Mouse (Mus musculus) heart, embryonic 16.5 days (tissue): Measurements from ENCODE around the gene Olfr15. TPM values are rescaled to one million over a fixed set of nuclear protein-coding genes. Genes with fewer than 3 reads are reported as not detected.

ENCODE experiments used
- ATAC-seq: fragments of 200-750 bp; cut with Nextera tagmentation; replicated peaks from 2 replicates; pipeline ENCODE4 v1.8.0; 2017; ENCODE audit warnings: moderate number of reproducible peaks; ENCODE audit not compliant: insufficient read depth, low FRiP score; ENCODE audit errors: extremely low read depth
- H3K27ac ChIP-seq: fragments of 300-500 bp; sonication (generic); 2 replicates; pipeline ENCODE4 v1.5.1; 2014; ENCODE audit warnings: mild to moderate bottlenecking, low read length, control low read depth, moderate library complexity
- H3K27me3 ChIP-seq: fragments of 300-500 bp; sonication (generic); 2 replicates; pipeline ENCODE4 v1.6.1; 2014; ENCODE audit warnings: low read length, mixed read lengths; ENCODE audit not compliant: control insufficient read depth, insufficient read depth
- H3K36me3 ChIP-seq: fragments of 300-500 bp; sonication (generic); 2 replicates; pipeline ENCODE4 v1.6.1; 2014; ENCODE audit not compliant: control insufficient read depth, insufficient read depth
- H3K4me1 ChIP-seq: fragments of 300-500 bp; sonication (generic); 2 replicates; pipeline ENCODE4 v1.6.1; 2014; ENCODE audit warnings: low read length, mixed read lengths; ENCODE audit not compliant: control insufficient read depth, insufficient read depth
- H3K4me2 ChIP-seq: fragments of 300-500 bp; sonication (generic); 2 replicates; pipeline ENCODE4 v1.6.1; 2014; ENCODE audit warnings: low read depth, mild to moderate bottlenecking, control low read depth, low read length
- H3K4me3 ChIP-seq: fragments of 300-500 bp; sonication (generic); 2 replicates; pipeline ENCODE4 v1.5.1; 2014; ENCODE audit warnings: mild to moderate bottlenecking, control low read depth, low read length
- H3K9ac ChIP-seq: fragments of 300-500 bp; sonication (generic); 2 replicates; pipeline ENCODE4 v1.6.1; 2014; ENCODE audit warnings: low read length, control low read depth
- H3K9me3 ChIP-seq: fragments of 300-500 bp; sonication (generic); replicated peaks from 2 replicates; pipeline ENCODE4 v1.6.1; 2016; ENCODE audit warnings: low read length; ENCODE audit not compliant: control insufficient read depth
- WGBS: fragments of 180-500 bp; shearing (Covaris S2); extraction: QIAGEN DNeasy Blood & Tissue Kit; methylation state at CpG from one replicate; pipeline ENCODE4 v1.1.7; 2014; 5-methylcytosine and 5-hydroxymethylcytosine counted together
- polyA plus RNA-seq: library from polyadenylated mRNA; unstranded; fragments of >200 nt; fragmentation: Nextera tagmentation; extraction: Ambion mirVana; gene quantifications from 2 replicates; pipeline ENCODE4 v1.2.1, GENCODE M21; 2015

The Olfr15 gene
- polyA plus RNA-seq, 1 experiment from 2014 or later: not detected

DNA sequence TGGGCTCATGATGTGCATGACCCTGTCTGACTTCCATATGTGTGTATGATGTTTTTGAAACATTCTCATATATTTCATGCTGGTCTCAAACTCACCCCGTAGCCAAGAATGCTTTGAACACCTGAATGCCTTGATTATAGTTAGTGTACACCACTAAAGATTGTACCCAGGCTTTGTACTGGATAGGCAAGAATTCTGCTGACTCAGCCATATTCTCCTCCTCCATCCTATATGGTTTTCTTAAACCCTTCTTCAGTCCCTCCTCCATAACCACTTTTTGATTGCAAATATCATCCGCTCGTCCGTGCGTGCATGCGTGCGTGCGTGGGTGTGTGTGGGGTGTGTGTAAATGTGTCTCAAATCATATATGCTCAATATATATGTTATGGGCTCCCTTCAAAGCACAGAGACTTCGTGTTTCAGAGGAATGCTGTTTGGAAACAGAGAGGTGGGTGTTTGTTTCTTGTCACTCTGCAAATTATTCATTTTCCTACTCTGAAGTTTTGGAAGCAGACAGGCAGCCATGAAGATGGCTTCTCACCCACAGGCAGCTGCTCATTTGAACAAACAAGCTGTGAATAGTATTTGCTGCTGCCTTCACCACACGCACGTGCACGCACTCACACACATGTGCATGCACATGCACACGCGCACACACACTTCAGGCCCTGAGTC is 61.1 kb downstream of the Olfr15 start:
- no peak overlapping the region for H3K27ac ChIP-seq
- no peak for ATAC-seq
- H3K4me1 ChIP-seq: peaks cover 16% of the 10 kb centered on the region
- no peaks in the 10 kb centered on the region for H3K36me3 ChIP-seq
- WGBS: 93% methylated on average over 14 of the region's 14 CpGs
- no peak overlapping the region for H3K4me3 ChIP-seq
- H3K9ac ChIP-seq: no peak overlapping the region
- H3K9me3 ChIP-seq: no peaks in the 10 kb centered on the region
- H3K27me3 ChIP-seq: no peaks in the 10 kb centered on the region
- H3K4me2 ChIP-seq: no peak overlapping the region

DNA sequence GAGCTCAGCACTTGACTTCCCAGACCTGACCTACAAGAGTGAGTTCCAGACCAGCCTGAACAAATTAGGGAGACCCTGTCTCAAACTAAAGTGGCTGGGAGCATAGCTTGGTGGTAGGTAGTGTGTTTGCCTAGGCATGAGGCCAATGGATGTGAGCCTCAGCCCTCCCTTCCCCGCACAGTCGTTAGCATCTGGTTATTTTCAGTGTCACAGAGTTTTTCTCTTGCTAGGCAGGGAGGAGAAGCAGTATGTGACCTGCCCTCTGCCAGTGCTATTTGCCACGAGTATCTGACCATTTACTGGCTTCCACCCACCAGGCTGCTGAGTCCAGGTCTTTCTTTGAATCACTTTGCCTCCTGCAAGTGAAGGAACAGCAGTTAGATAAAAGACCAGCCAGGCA is 63.1 kb downstream of the Olfr15 start:
- Histone ChIP-seq H3K9me3 (no peaks in the 10 kb centered on the region), H3K4me1 (peaks cover 16% of the 10 kb centered on the region), H3K9ac (no peak overlapping the region), H3K4me3 (no peak overlapping the region), H3K4me2 (no peak overlapping the region), H3K27me3 (no peaks in the 10 kb centered on the region), H3K36me3 (peaks cover 5% of the 10 kb centered on the region), H3K27ac (peak overlapping the region; percentile 19)
- WGBS: 39% methylated on average over 3 of the region's 3 CpGs
- ATAC-seq: peak; percentile 42; the same call in 1 of the 2 replicates

Other genes starting within 250 kb of the Olfr15 start
- not detected in 2 replicates for gene Olfr161, start 239.8 kb upstream of the Olfr15 start, polyA plus RNA-seq
- 0.13 TPM in 1 of 2 replicates, not detected in the other for gene Mefv, start 112.8 kb upstream of the Olfr15 start, polyA plus RNA-seq
- gene Zfp263, start 86.8 kb upstream of the Olfr15 start, polyA plus RNA-seq: 32.4 and 33.8 TPM in 2 replicates
- gene Zfp174, start 16.4 kb downstream of the Olfr15 start, polyA plus RNA-seq: 0.85 and 0.90 TPM in 2 replicates
- 37.1 and 40.0 TPM in 2 replicates for gene Naa60, start 41.5 kb downstream of the Olfr15 start, polyA plus RNA-seq
- 6.1 TPM in 2 replicates for gene Zfp597, start 53.7 kb downstream of the Olfr15 start, polyA plus RNA-seq
- gene Gm20695, start 53.8 kb downstream of the Olfr15 start, polyA plus RNA-seq: 0.26 and 0.31 TPM in 2 replicates
- 9.7 and 10.0 TPM in 2 replicates for gene 1700037C18Rik, start 77.8 kb downstream of the Olfr15 start, polyA plus RNA-seq
- gene Cluap1, start 77.9 kb downstream of the Olfr15 start, polyA plus RNA-seq: 15.6 and 16.4 TPM in 2 replicates
- gene Nlrc3, start 145.8 kb downstream of the Olfr15 start, polyA plus RNA-seq: 1.8 and 2.5 TPM in 2 replicates
- gene Slx4, start 172.9 kb downstream of the Olfr15 start, polyA plus RNA-seq: 8.8 and 8.9 TPM in 2 replicates
- 3.5 and 4.6 TPM in 2 replicates for gene Dnase1, start 206.1 kb downstream of the Olfr15 start, polyA plus RNA-seq
- gene Trap1, start 246.9 kb downstream of the Olfr15 start, polyA plus RNA-seq: 128 and 142 TPM in 2 replicates